Mouse (Mus musculus) testis, adult 2 months (tissue): ENCODE data around the gene Pan2. TPM values are rescaled to one million over a fixed set of nuclear protein-coding genes. Genes with fewer than 3 reads are reported as not detected.
"Not testable (repeated sequence)": the region's sequence is repeated elsewhere in the genome, so short reads cannot be mapped to it uniquely, and the experiment has no call there.

Experiments used
- H3K27ac ChIP-seq: fragments of 200-500 bp; 2 replicates; pipeline ENCODE4 v1.5.1; 2012; ENCODE audit warnings: low read depth, low read length; ENCODE audit not compliant: control insufficient read depth, insufficient read depth
- H3K27me3 ChIP-seq: fragments of 200-500 bp; 2 replicates; pipeline ENCODE4 v1.6.1; 2012; ENCODE audit warnings: mild to moderate bottlenecking, low read length, moderate library complexity; ENCODE audit not compliant: control insufficient read depth, insufficient read depth
- H3K36me3 ChIP-seq: fragments of 200-500 bp; 2 replicates; pipeline ENCODE4 v1.6.1; 2012; ENCODE audit warnings: mild to moderate bottlenecking, low read length; ENCODE audit not compliant: control insufficient read depth, insufficient read depth
- H3K4me1 ChIP-seq: fragments of 200-500 bp; 2 replicates; pipeline ENCODE4 v1.6.1; 2012; ENCODE audit warnings: low read length; ENCODE audit not compliant: control insufficient read depth, insufficient read depth
- H3K4me3 ChIP-seq: fragments of 200-500 bp; 2 replicates; pipeline ENCODE4 v1.5.1; 2012; ENCODE audit warnings: low read depth, mild to moderate bottlenecking, low read length, moderate library complexity, mixed read lengths; ENCODE audit not compliant: control insufficient read depth
- CTCF ChIP-seq: fragments of 200-500 bp; IDR thresholded peaks from 2 replicates; pipeline ENCODE4 v1.5.1; 2012; ENCODE audit warnings: low read depth, mild to moderate bottlenecking, inconsistent platforms, low read length, moderate library complexity; ENCODE audit not compliant: control insufficient read depth, insufficient read depth, insufficient replicate concordance
- POLR2A ChIP-seq: fragments of 200-500 bp; IDR thresholded peaks from 2 replicates; pipeline ENCODE4 v1.6.1; 2012; ENCODE audit warnings: low read depth, mild to moderate bottlenecking, inconsistent platforms, low read length, moderate library complexity; ENCODE audit not compliant: control insufficient read depth
- polyA plus RNA-seq: library from polyadenylated mRNA; depleted of rRNA; stranded (reverse); fragments of >200 nt; gene quantifications from 2 replicates; pipeline ENCODE4 v1.2.3, GENCODE M21; 2012; rRNA removed

The Pan2 gene
- polyA plus RNA-seq, result 21.1 and 24.6 TPM in 2 replicates

GRCm38 (mm10) chr10:128303126-128304021, at the start of gene Pan2:
TSS of gene Pan2 (plus strand) at chr10:128303335.
- Histone ChIP-seq H3K4me3 (peak within 1 kb of the TSS; percentile 96), H3K27me3 (no peaks in the 10 kb centered on the region), H3K4me1 (peaks cover 10% of the 10 kb centered on the region), H3K36me3 (no peaks in the 10 kb centered on the region; the same call in 1 of the 2 replicates), H3K27ac (peak within 1 kb of the TSS; percentile 96)
- no peak for TF ChIP-seq CTCF
- peak; percentile 75 for TF ChIP-seq POLR2A

GRCm38 (mm10) chr10:128253677-128254255, 49.4 kb upstream of the Pan2 start, which contains the start of gene Apon:
TSS of gene Apon (plus strand) at chr10:128254096.
- Histone ChIP-seq H3K27ac (no peak within 1 kb of the TSS), H3K36me3 (peaks cover 1% of the 10 kb centered on the region; the same call in 1 of the 2 replicates), H3K4me3 (no peak within 1 kb of the TSS), H3K27me3 (no peaks in the 10 kb centered on the region), H3K4me1 (no peaks in the 10 kb centered on the region)
- TF ChIP-seq POLR2A, result no peak
- TF ChIP-seq CTCF, result no peak

GRCm38 (mm10) chr10:128255925-128256324, 47.2 kb upstream of the Pan2 start:
- H3K36me3 ChIP-seq, result no peaks in the 10 kb centered on the region; the same call in 1 of the 2 replicates

GRCm38 (mm10) chr10:128256328-128256727, 46.8 kb upstream of the Pan2 start:
- Histone ChIP-seq H3K36me3 (no peaks in the 10 kb centered on the region; the same call in 1 of the 2 replicates), H3K4me3 (no peak overlapping the region), H3K4me1 (no peaks in the 10 kb centered on the region), H3K27ac (no peak overlapping the region), H3K27me3 (no peaks in the 10 kb centered on the region)
- TF ChIP-seq CTCF (no peak), POLR2A (no peak)

More at GRCm38 (mm10) chr10:128255925-128256324, 47.2 kb upstream of the Pan2 start:
- H3K27me3 ChIP-seq, result no peaks in the 10 kb centered on the region
- H3K4me1 ChIP-seq, result no peaks in the 10 kb centered on the region
- H3K27ac ChIP-seq, result no peak overlapping the region
- no peak overlapping the region for H3K4me3 ChIP-seq
- no peak for TF ChIP-seq CTCF
- TF ChIP-seq POLR2A, result no peak

GRCm38 (mm10) chr10:128258953-128259352, 44.2 kb upstream of the Pan2 start:
- TF ChIP-seq CTCF (no peak), POLR2A (no peak)
- no peaks in the 10 kb centered on the region for H3K27me3 ChIP-seq
- peaks cover 4% of the 10 kb centered on the region for H3K4me1 ChIP-seq
- no peaks in the 10 kb centered on the region for H3K36me3 ChIP-seq
- no peak overlapping the region for H3K27ac ChIP-seq
- no peak overlapping the region for H3K4me3 ChIP-seq

- H3K4me3 ChIP-seq, result no peak overlapping the region
- no peak overlapping the region for H3K27ac ChIP-seq
- H3K4me1 ChIP-seq, result peaks cover 4% of the 10 kb centered on the region
- no peak for TF ChIP-seq POLR2A
- TF ChIP-seq CTCF, result no peak
- no peaks in the 10 kb centered on the region for H3K27me3 ChIP-seq
- H3K36me3 ChIP-seq, result no peaks in the 10 kb centered on the region
Observed at GRCm38 (mm10) chr10:128259946-128260345, 43.2 kb upstream of the Pan2 start.

- not testable (repeated sequence) for H3K4me1 ChIP-seq, H3K27me3 ChIP-seq, H3K27ac ChIP-seq, H3K36me3 ChIP-seq, H3K4me3 ChIP-seq
Observed at GRCm38 (mm10) chr10:128260376-128260775, 42.8 kb upstream of the Pan2 start.
